Mouse (Mus musculus): ENCODE data around the gene Ttc7b. TPM values are rescaled to one million over a fixed set of nuclear protein-coding genes. Genes with fewer than 3 reads are reported as not detected.

Ttc7b gene
- polyA plus RNA-seq, 1 experiment from 2014 or later = 29.4 TPM

- 93% methylated on average over 3 of the region's 3 CpGs for WGBS (ENCODE audit: missing documents)
- H3K36me3 ChIP-seq (ENCODE audit: inconsistent target) = no peaks in the 10 kb centered on the region
- no peaks in the 10 kb centered on the region for H3K79me2 ChIP-seq (ENCODE audit: inconsistent target)
- no peak overlapping the region for H3K4me3 ChIP-seq (ENCODE audit: inconsistent target)
- H3K27ac ChIP-seq = peak overlapping the region; percentile 24
Measured at GRCm38 (mm10) chr12:100534028-100534427, 13.4 kb upstream of the Ttc7b start.

- no peaks in the 10 kb centered on the region for H3K79me2 ChIP-seq (ENCODE audit: inconsistent target)
- H3K27ac ChIP-seq = no peak overlapping the region
- 92% methylated on average over 4 of the region's 4 CpGs for WGBS (ENCODE audit: missing documents)
- H3K36me3 ChIP-seq (ENCODE audit: inconsistent target) = no peaks in the 10 kb centered on the region
- no peak overlapping the region for H3K4me3 ChIP-seq (ENCODE audit: inconsistent target)
Measured at GRCm38 (mm10) chr12:100533209-100533608, 12.6 kb upstream of the Ttc7b start.

- H3K4me3 ChIP-seq (ENCODE audit: inconsistent target) = no peak overlapping the region
- 100% methylated on average over 1 of the region's 1 CpGs for WGBS (ENCODE audit: missing documents)
- no peaks in the 10 kb centered on the region for H3K79me2 ChIP-seq (ENCODE audit: inconsistent target)
- no peak overlapping the region for H3K27ac ChIP-seq
- no peaks in the 10 kb centered on the region for H3K36me3 ChIP-seq (ENCODE audit: inconsistent target)
Measured at GRCm38 (mm10) chr12:100531740-100532139, 11.1 kb upstream of the Ttc7b start.

GRCm38 (mm10) chr12:100530871-100531270 lies 10.2 kb upstream of the Ttc7b start:
- WGBS (ENCODE audit: missing documents) = 29% methylated on average over 5 of the region's 5 CpGs
- Histone ChIP-seq H3K79me2 (ENCODE audit: inconsistent target) (no peaks in the 10 kb centered on the region), H3K4me3 (ENCODE audit: inconsistent target) (no peak overlapping the region), H3K27ac (peak overlapping the region; percentile 36), H3K36me3 (ENCODE audit: inconsistent target) (no peaks in the 10 kb centered on the region)

- WGBS (ENCODE audit: missing documents) = 100% methylated on average over 5 of the region's 5 CpGs
- Histone ChIP-seq H3K79me2 (ENCODE audit: inconsistent target) (no peaks in the 10 kb centered on the region), H3K4me3 (ENCODE audit: inconsistent target) (no peak overlapping the region), H3K36me3 (ENCODE audit: inconsistent target) (no peaks in the 10 kb centered on the region), H3K27ac (peak overlapping the region; percentile 84)
Measured at GRCm38 (mm10) chr12:100529651-100530050, 9.0 kb upstream of the Ttc7b start.

GRCm38 (mm10) chr12:100529172-100529571 lies 8.5 kb upstream of the Ttc7b start:
- Histone ChIP-seq H3K36me3 (ENCODE audit: inconsistent target) (no peaks in the 10 kb centered on the region), H3K79me2 (ENCODE audit: inconsistent target) (no peaks in the 10 kb centered on the region), H3K4me3 (ENCODE audit: inconsistent target) (no peak overlapping the region), H3K27ac (peak overlapping the region; percentile 84)
- 57% methylated on average over 7 of the region's 8 CpGs for WGBS (ENCODE audit: missing documents)

- H3K4me3 ChIP-seq (ENCODE audit: inconsistent target) = no peak overlapping the region
- WGBS (ENCODE audit: missing documents) = 31% methylated on average over 3 of the region's 3 CpGs
- peak overlapping the region; percentile 84 for H3K27ac ChIP-seq
- H3K79me2 ChIP-seq (ENCODE audit: inconsistent target) = no peaks in the 10 kb centered on the region
- H3K36me3 ChIP-seq (ENCODE audit: inconsistent target) = no peaks in the 10 kb centered on the region
Measured at GRCm38 (mm10) chr12:100528246-100528645, 7.6 kb upstream of the Ttc7b start.

GRCm38 (mm10) chr12:100527753-100528152 lies 7.1 kb upstream of the Ttc7b start:
- no peak overlapping the region for H3K4me3 ChIP-seq (ENCODE audit: inconsistent target)
- WGBS (ENCODE audit: missing documents) = 54% methylated on average over 9 of the region's 9 CpGs
- H3K36me3 ChIP-seq (ENCODE audit: inconsistent target) = no peaks in the 10 kb centered on the region
- no peaks in the 10 kb centered on the region for H3K79me2 ChIP-seq (ENCODE audit: inconsistent target)
- peak overlapping the region; percentile 84 for H3K27ac ChIP-seq

GRCm38 (mm10) chr12:100527241-100527640 lies 6.6 kb upstream of the Ttc7b start:
- 87% methylated on average over 9 of the region's 9 CpGs for WGBS (ENCODE audit: missing documents)
- no peak overlapping the region for H3K4me3 ChIP-seq (ENCODE audit: inconsistent target)
- no peaks in the 10 kb centered on the region for H3K79me2 ChIP-seq (ENCODE audit: inconsistent target)
- no peaks in the 10 kb centered on the region for H3K36me3 ChIP-seq (ENCODE audit: inconsistent target)
- H3K27ac ChIP-seq = no peak overlapping the region

- H3K79me2 ChIP-seq (ENCODE audit: inconsistent target) = no peaks in the 10 kb centered on the region
- H3K4me3 ChIP-seq (ENCODE audit: inconsistent target) = no peak overlapping the region
- H3K27ac ChIP-seq = peak overlapping the region; percentile 57
- H3K36me3 ChIP-seq (ENCODE audit: inconsistent target) = no peaks in the 10 kb centered on the region
- 18% methylated on average over 1 of the region's 1 CpGs for WGBS (ENCODE audit: missing documents)
Measured at GRCm38 (mm10) chr12:100525939-100526338, 5.3 kb upstream of the Ttc7b start.

GRCm38 (mm10) chr12:100520077-100520793 lies 391 bp downstream of the Ttc7b start:
- Histone ChIP-seq H3K79me2 (ENCODE audit: inconsistent target) (peaks cover 49% of the 10 kb centered on the region), H3K27ac (peak overlapping the region; percentile 59), H3K4me3 (ENCODE audit: inconsistent target) (peak overlapping the region; percentile 67), H3K36me3 (ENCODE audit: inconsistent target) (no peaks in the 10 kb centered on the region)
- under 1% methylated on average over 46 of the region's 76 CpGs for WGBS (ENCODE audit: missing documents)

- 70% methylated on average over 7 of the region's 7 CpGs for WGBS (ENCODE audit: missing documents)
- Histone ChIP-seq H3K79me2 (ENCODE audit: inconsistent target) (peaks cover 55% of the 10 kb centered on the region), H3K4me3 (ENCODE audit: inconsistent target) (peak overlapping the region; percentile 67), H3K36me3 (ENCODE audit: inconsistent target) (no peaks in the 10 kb centered on the region), H3K27ac (peak overlapping the region; percentile 59)
Measured at GRCm38 (mm10) chr12:100519684-100520076, 946 bp downstream of the Ttc7b start.

- peaks cover 78% of the 10 kb centered on the region for H3K79me2 ChIP-seq (ENCODE audit: inconsistent target)
- WGBS (ENCODE audit: missing documents) = 97% methylated on average over 9 of the region's 9 CpGs
- no peaks in the 10 kb centered on the region for H3K36me3 ChIP-seq (ENCODE audit: inconsistent target)
- no peak overlapping the region for H3K4me3 ChIP-seq (ENCODE audit: inconsistent target)
- H3K27ac ChIP-seq = no peak overlapping the region
Measured at GRCm38 (mm10) chr12:100517371-100517770, 3.3 kb downstream of the Ttc7b start.

GRCm38 (mm10) chr12:100516161-100516838 lies 4.3 kb downstream of the Ttc7b start:
- H3K36me3 ChIP-seq (ENCODE audit: inconsistent target) = no peaks in the 10 kb centered on the region
- 100% methylated on average over 1 of the region's 1 CpGs for WGBS (ENCODE audit: missing documents)

GRCm38 (mm10) chr12:100515493-100515892 lies 5.1 kb downstream of the Ttc7b start:
- Histone ChIP-seq H3K79me2 (ENCODE audit: inconsistent target) (peaks cover 97% of the 10 kb centered on the region), H3K27ac (no peak overlapping the region), H3K36me3 (ENCODE audit: inconsistent target) (no peaks in the 10 kb centered on the region), H3K4me3 (ENCODE audit: inconsistent target) (no peak overlapping the region)
- 94% methylated on average over 4 of the region's 4 CpGs for WGBS (ENCODE audit: missing documents)

More at GRCm38 (mm10) chr12:100516161-100516838, 4.3 kb downstream of the Ttc7b start:
- H3K79me2 ChIP-seq (ENCODE audit: inconsistent target) = peaks cover 89% of the 10 kb centered on the region
- no peak overlapping the region for H3K4me3 ChIP-seq (ENCODE audit: inconsistent target)
- no peak overlapping the region for H3K27ac ChIP-seq
